Mouse (Mus musculus) G1E (cell line): ENCODE results near the gene Lpo. TPM values are rescaled to one million over a fixed set of nuclear protein-coding genes. Genes with fewer than 3 reads are reported as not detected.

ENCODE experiments used
- ATAC-seq: 2 replicates; pipeline ENCODE4 v1.8.0; 2016; ENCODE audit warnings: mild to moderate bottlenecking; ENCODE audit not compliant: insufficient number of reproducible peaks, poor library complexity, low FRiP score, severe bottlenecking; ENCODE audit errors: extremely low read depth
- DNase-seq: peaks from one replicate; pipeline ENCODE4 v3.0.0; 2012; ENCODE audit warnings: low spot score
- H3K27me3 ChIP-seq: 2 replicates; pipeline ENCODE4 v1.6.1; 2012; ENCODE audit warnings: mild to moderate bottlenecking, low read length, inconsistent platforms; ENCODE audit not compliant: insufficient read depth
- H3K36me3 ChIP-seq: replicated peaks from 2 replicates; pipeline ENCODE3; 2012; ENCODE audit warnings: mild to moderate bottlenecking, inconsistent platforms
- H3K4me1 ChIP-seq: 2 replicates; pipeline ENCODE4 v1.6.1; 2012; ENCODE audit warnings: low read depth, low read length, inconsistent platforms, mixed read lengths; ENCODE audit not compliant: insufficient read depth
- H3K4me3 ChIP-seq: 2 replicates; pipeline ENCODE4 v1.5.1; 2012; ENCODE audit warnings: low read depth, mild to moderate bottlenecking, inconsistent platforms, low read length, moderate library complexity, mixed read lengths
- H3K9me3 ChIP-seq: replicated peaks from 2 replicates; pipeline ENCODE4 v1.6.1; 2012; ENCODE audit warnings: inconsistent platforms
- CTCF ChIP-seq: IDR thresholded peaks from 2 replicates; pipeline ENCODE4 v1.5.1; 2012; ENCODE audit warnings: low read depth, low read length, inconsistent platforms, mixed read lengths
- GATA1 ChIP-seq: IDR thresholded peaks from 2 replicates; pipeline ENCODE4 v1.6.1; 2012; ENCODE audit warnings: borderline replicate concordance, low read length, inconsistent platforms, mixed read lengths
- GATA2 ChIP-seq: IDR thresholded peaks from 2 replicates; pipeline ENCODE4 v1.6.1; 2012; ENCODE audit warnings: low read depth, low read length, inconsistent platforms, borderline replicate concordance
- POLR2AphosphoS5 ChIP-seq: IDR thresholded peaks from 2 replicates; pipeline ENCODE4 v1.6.1; 2012; ENCODE audit warnings: low read depth, low read length, inconsistent platforms; ENCODE audit not compliant: insufficient replicate concordance
- TAL1 ChIP-seq: conservative IDR thresholded peaks from 2 replicates; pipeline ENCODE4 v1.6.1; 2012; ENCODE audit warnings: low read depth, low read length, inconsistent platforms, mixed read lengths
- polyA plus RNA-seq: library from polyadenylated mRNA; stranded (reverse); fragments of >175 nt; gene quantifications from 2 replicates; pipeline ENCODE4 v1.2.3, GENCODE M21; 2012
- total RNA-seq, 2 experiments: library from RNA; stranded (forward) in 1 of 2; stranded (reverse) in 1 of 2; fragments of 200-1000 nt in 1 of 2; fragments of >200 nt in 1 of 2; fragmentation: Nextera tagmentation in 1 of 2; gene quantifications; 2 replicates each; pipeline ENCODE4 v1.2.3; 2014 to 2017

The Lpo gene
- total and polyA plus RNA-seq, 3 experiments = not detected

- DNase-seq = no peak
- Histone ChIP-seq H3K36me3 (no peaks in the 10 kb centered on the region), H3K9me3 (no peaks in the 10 kb centered on the region), H3K4me1 (no peaks in the 10 kb centered on the region), H3K4me3 (no peak overlapping the region), H3K27me3 (peaks cover 3% of the 10 kb centered on the region; the same call in 1 of the 2 replicates)
- ATAC-seq = no peak
- TF ChIP-seq CTCF (no peak), TAL1 (no peak), GATA2 (no peak), POLR2AphosphoS5 (no peak), GATA1 (no peak)
These were observed 19.0 kb upstream of the Lpo start for GRCm38 (mm10) chr11:87846968-87847600.

DNA sequence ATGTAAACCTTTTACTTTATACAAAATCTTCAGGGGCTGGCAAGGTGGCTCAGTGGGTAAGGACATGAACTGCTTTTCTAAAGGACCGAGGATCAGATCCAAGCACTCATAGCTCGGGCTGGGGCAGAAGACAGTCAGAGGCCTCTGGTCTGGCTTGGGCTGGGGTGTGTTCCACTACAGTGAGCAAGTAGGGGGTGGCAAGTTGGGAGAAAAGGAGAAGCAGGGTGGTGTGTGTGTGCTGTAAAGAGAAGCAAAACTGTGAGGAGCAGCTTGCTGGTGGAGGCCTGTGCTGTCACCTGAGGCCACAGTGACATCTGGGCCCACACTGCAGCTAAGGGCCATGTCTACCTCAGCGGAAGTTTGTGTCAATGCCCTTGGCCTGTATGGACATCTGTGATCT lies 13.3 kb upstream of the Lpo start:
- Histone ChIP-seq H3K9me3 (no peaks in the 10 kb centered on the region), H3K4me1 (no peaks in the 10 kb centered on the region), H3K27me3 (peaks cover 7% of the 10 kb centered on the region), H3K36me3 (no peaks in the 10 kb centered on the region), H3K4me3 (no peak overlapping the region)
- ATAC-seq (no peak), DNase-seq (no peak)
- TF ChIP-seq CTCF = no peak
- no peak for TF ChIP-seq GATA1
- TF ChIP-seq GATA2 = no peak
- no peak for TF ChIP-seq TAL1
- no peak for TF ChIP-seq POLR2AphosphoS5

DNA sequence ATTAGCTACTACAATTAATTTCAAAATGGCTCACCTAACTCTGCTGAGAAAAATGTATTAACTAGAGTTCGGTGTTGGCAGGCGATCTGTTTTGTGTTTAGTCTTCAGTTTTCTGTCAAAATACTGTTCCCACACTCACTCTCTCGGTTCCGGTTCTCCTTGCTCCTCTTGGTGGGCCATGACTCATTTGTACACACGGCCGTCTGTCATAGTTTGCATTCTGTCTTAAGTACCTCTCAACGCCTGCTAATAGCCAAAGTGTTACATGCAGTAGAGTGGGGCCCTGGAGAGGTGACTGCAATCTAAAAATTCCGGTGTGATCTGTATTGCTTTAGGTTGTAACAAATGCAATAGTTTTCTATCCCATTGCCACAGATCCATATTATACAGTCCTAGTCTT lies 12.6 kb upstream of the Lpo start:
- Histone ChIP-seq H3K4me1 (no peaks in the 10 kb centered on the region), H3K9me3 (no peaks in the 10 kb centered on the region), H3K36me3 (no peaks in the 10 kb centered on the region), H3K27me3 (peaks cover 7% of the 10 kb centered on the region), H3K4me3 (no peak overlapping the region)
- ATAC-seq = no peak
- TF ChIP-seq CTCF (no peak), POLR2AphosphoS5 (no peak), GATA2 (no peak), TAL1 (no peak), GATA1 (no peak)
- no peak for DNase-seq

- Histone ChIP-seq H3K27me3 (peaks cover 30% of the 10 kb centered on the region), H3K4me3 (no peak overlapping the region), H3K9me3 (no peaks in the 10 kb centered on the region), H3K4me1 (no peaks in the 10 kb centered on the region), H3K36me3 (no peaks in the 10 kb centered on the region)
- TF ChIP-seq GATA1 (no peak), POLR2AphosphoS5 (no peak), CTCF (no peak), GATA2 (no peak)
- ATAC-seq (no peak), DNase-seq (no peak)
These were observed 6.6 kb downstream of the Lpo start for GRCm38 (mm10) chr11:87821502-87821901.

- no peaks in the 10 kb centered on the region for H3K36me3 ChIP-seq
- ATAC-seq (no peak), DNase-seq (no peak)
- no peaks in the 10 kb centered on the region for H3K4me1 ChIP-seq
- H3K9me3 ChIP-seq = no peaks in the 10 kb centered on the region
- no peak overlapping the region for H3K4me3 ChIP-seq
- TF ChIP-seq POLR2AphosphoS5 (no peak), TAL1 (no peak), CTCF (no peak), GATA2 (no peak), GATA1 (no peak)
- H3K27me3 ChIP-seq = peaks cover 23% of the 10 kb centered on the region; the same call in 1 of the 2 replicates
These were observed 10.7 kb downstream of the Lpo start for GRCm38 (mm10) chr11:87817443-87817773.

DNA sequence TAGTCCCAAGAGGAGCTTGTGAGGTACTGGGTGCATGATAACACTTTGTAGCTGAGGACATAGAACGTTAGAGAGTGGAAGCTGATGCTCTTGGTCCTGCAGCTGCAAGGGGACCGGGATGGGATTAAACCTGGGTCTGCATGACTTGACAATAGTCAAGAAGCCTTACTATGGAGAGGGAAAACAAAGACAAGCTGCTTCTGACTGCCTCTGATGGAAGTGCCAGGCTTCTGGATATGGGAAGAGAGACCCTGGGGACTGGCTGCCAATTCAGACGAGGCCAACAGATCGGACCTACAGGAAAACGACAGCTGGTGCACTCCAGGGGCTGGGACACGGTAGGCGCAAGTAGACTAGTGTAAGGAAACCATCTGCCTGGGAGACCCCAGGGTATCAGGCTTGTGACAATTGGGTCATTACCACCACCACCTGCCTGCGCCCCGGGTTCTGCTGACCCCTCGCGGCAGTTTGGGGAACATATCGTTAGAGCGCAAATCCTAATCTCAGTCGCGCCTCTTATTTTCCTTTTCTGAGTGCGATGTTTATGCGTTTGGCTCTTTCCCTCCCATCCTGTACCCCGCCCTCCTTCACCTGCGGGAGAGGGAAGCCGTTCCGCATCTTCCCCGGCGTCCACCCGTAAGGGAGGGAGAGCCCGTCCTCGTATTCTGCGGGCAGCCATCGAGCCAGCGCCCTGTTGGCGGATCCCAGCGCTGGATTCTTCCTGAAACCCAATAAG lies 11.2 kb downstream of the Lpo start:
- no peak overlapping the region for H3K4me3 ChIP-seq

More for the DNA sequence above, 11.2 kb downstream of the Lpo start:
- peaks cover 25% of the 10 kb centered on the region for H3K27me3 ChIP-seq
- TF ChIP-seq CTCF = no peak
- no peak for DNase-seq
- H3K36me3 ChIP-seq = no peaks in the 10 kb centered on the region
- H3K4me1 ChIP-seq = no peaks in the 10 kb centered on the region
- ATAC-seq = no peak
- no peaks in the 10 kb centered on the region for H3K9me3 ChIP-seq
